In the genomic region with DNA sequence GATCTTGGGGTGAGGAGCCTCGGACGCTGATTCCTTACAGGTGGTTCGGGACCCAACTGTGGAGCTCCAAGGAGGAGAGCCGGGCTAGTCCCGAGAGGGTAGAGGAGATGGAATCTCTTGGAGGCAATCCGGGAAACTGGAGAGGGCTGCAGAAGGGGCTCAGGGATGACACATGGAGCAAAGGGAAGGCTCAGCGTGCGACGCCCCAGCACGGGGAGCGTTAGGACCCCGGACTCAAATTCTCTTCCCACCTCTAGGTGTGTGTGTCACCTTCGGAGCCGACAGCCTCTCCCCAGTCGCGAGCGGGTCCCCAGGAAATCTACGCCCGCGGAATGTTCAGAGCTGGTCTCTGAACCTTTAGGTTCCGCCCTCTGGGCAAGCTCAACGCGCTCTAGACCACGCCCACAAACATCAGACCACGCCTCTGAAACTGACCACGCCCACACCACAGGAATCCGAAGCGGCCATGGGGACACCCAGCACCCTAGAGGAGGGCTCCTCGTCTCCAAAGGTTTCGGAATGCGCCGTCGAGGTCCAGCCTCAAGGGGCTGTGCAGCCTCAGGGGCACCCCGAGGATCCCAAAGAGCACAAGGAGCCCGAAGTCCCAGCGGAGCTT, we compare ENCODE assay signal across 1 mouse cellular context.
TF ChIP-seq lines count a peak whose summit lies in the region.

No protein-coding gene starts in this region.

TF ChIP-seq in MEL, 35 proteins besides CTCF, POLR2A, EP300 and RAD21 (continued from another document):
- TF ChIP-seq POLR2AphosphoS2 (IDR thresholded peaks at IDR 0.05; ENCODE audit: low read length) (no peak), RCOR1 (IDR thresholded peaks at IDR 0.05; ENCODE audit: low read depth, low read length) (no peak), USF2 (IDR thresholded peaks at IDR 0.05; ENCODE audit: borderline replicate concordance in 1 of 2, insufficient read depth in 1 of 2, low read depth in 1 of 2, low read length in 2 of 2) (no peak), ETS1 (IDR thresholded peaks at IDR 0.05; ENCODE audit: low read depth, low read length) (no peak), TBP (IDR thresholded peaks at IDR 0.05; ENCODE audit: low read depth, low read length) (0 out of 2 replicates have a peak, but pooled peaks have one; percentile 49), MYB (IDR thresholded peaks at IDR 0.05; ENCODE audit: low read depth, low read length) (no peak), ZMIZ1 (IDR thresholded peaks at IDR 0.05; ENCODE audit: low read depth, low read length) (no peak), E2F4 (IDR thresholded peaks at IDR 0.05; ENCODE audit: borderline replicate concordance, low read depth, low read length) (no peak), ZNF384 (IDR thresholded peaks at IDR 0.05; ENCODE audit: low read depth, low read length) (no peak), MEF2A (IDR thresholded peaks at IDR 0.05; ENCODE audit: extremely low read depth, insufficient replicate concordance, low read depth, low read length, poor library complexity, severe bottlenecking) (no peak), HCFC1 (IDR thresholded peaks at IDR 0.05; ENCODE audit: low read depth, low read length) (peak; percentile 58; the same call in 1 of the 2 replicates), NELFE (IDR thresholded peaks at IDR 0.05; ENCODE audit: low read depth, low read length) (peak; percentile 56), UBTF (IDR thresholded peaks at IDR 0.05; ENCODE audit: borderline replicate concordance, insufficient read depth, low read depth, low read length) (no peak), MAFK (IDR thresholded peaks at IDR 0.05; ENCODE audit: borderline replicate concordance, low read depth, low read length) (no peak), BHLHE40 (IDR thresholded peaks at IDR 0.05; ENCODE audit: borderline replicate concordance, low read depth, low read length) (no peak), ZC3H11A (IDR thresholded peaks at IDR 0.05; ENCODE audit: low read depth, low read length) (no peak), ELF1 (IDR thresholded peaks at IDR 0.05; ENCODE audit: low read depth, low read length) (0 out of 2 replicates have a peak, but pooled peaks have one; percentile 20), MAZ (IDR thresholded peaks at IDR 0.05; ENCODE audit: low read depth, low read length) (no peak), MYC (IDR thresholded peaks at IDR 0.05; ENCODE audit: low read depth, low read length) (no peak), GATA1 (IDR thresholded peaks at IDR 0.05; ENCODE audit: low read depth, low read length) (no peak)
